Mouse (Mus musculus) G1E (cell line): Measurements from ENCODE around the gene Samd8. TPM values are rescaled to one million over a fixed set of nuclear protein-coding genes. Genes with fewer than 3 reads are reported as not detected.
A peak's percentile ranks its signal among the peaks of the same experiment; 100 is the strongest.

Experiments used
- ATAC-seq: 2 replicates; pipeline ENCODE4 v1.8.0; 2016; ENCODE audit warnings: mild to moderate bottlenecking; ENCODE audit not compliant: insufficient number of reproducible peaks, poor library complexity, low FRiP score, severe bottlenecking; ENCODE audit errors: extremely low read depth
- DNase-seq: peaks from one replicate; pipeline ENCODE4 v3.0.0; 2012; ENCODE audit warnings: low spot score
- H3K27me3 ChIP-seq: 2 replicates; pipeline ENCODE4 v1.6.1; 2012; ENCODE audit warnings: mild to moderate bottlenecking, low read length, inconsistent platforms; ENCODE audit not compliant: insufficient read depth
- H3K36me3 ChIP-seq: replicated peaks from 2 replicates; pipeline ENCODE3; 2012; ENCODE audit warnings: mild to moderate bottlenecking, inconsistent platforms
- H3K4me1 ChIP-seq: 2 replicates; pipeline ENCODE4 v1.6.1; 2012; ENCODE audit warnings: low read depth, low read length, inconsistent platforms, mixed read lengths; ENCODE audit not compliant: insufficient read depth
- H3K4me3 ChIP-seq: 2 replicates; pipeline ENCODE4 v1.5.1; 2012; ENCODE audit warnings: low read depth, mild to moderate bottlenecking, inconsistent platforms, low read length, moderate library complexity, mixed read lengths
- H3K9me3 ChIP-seq: replicated peaks from 2 replicates; pipeline ENCODE4 v1.6.1; 2012; ENCODE audit warnings: inconsistent platforms
- CTCF ChIP-seq: IDR thresholded peaks from 2 replicates; pipeline ENCODE4 v1.5.1; 2012; ENCODE audit warnings: low read depth, low read length, inconsistent platforms, mixed read lengths
- GATA1 ChIP-seq: IDR thresholded peaks from 2 replicates; pipeline ENCODE4 v1.6.1; 2012; ENCODE audit warnings: borderline replicate concordance, low read length, inconsistent platforms, mixed read lengths
- GATA2 ChIP-seq: IDR thresholded peaks from 2 replicates; pipeline ENCODE4 v1.6.1; 2012; ENCODE audit warnings: low read depth, low read length, inconsistent platforms, borderline replicate concordance
- POLR2AphosphoS5 ChIP-seq: IDR thresholded peaks from 2 replicates; pipeline ENCODE4 v1.6.1; 2012; ENCODE audit warnings: low read depth, low read length, inconsistent platforms; ENCODE audit not compliant: insufficient replicate concordance
- TAL1 ChIP-seq: conservative IDR thresholded peaks from 2 replicates; pipeline ENCODE4 v1.6.1; 2012; ENCODE audit warnings: low read depth, low read length, inconsistent platforms, mixed read lengths
- polyA plus RNA-seq: library from polyadenylated mRNA; stranded (reverse); fragments of >175 nt; gene quantifications from 2 replicates; pipeline ENCODE4 v1.2.3, GENCODE M21; 2012
- total RNA-seq, 2 experiments: library from RNA; stranded (forward) in 1 of 2; stranded (reverse) in 1 of 2; fragments of 200-1000 nt in 1 of 2; fragments of >200 nt in 1 of 2; fragmentation: Nextera tagmentation in 1 of 2; gene quantifications; 2 replicates each; pipeline ENCODE4 v1.2.3; 2014 to 2017

Samd8 gene
- total and polyA plus RNA-seq, 3 experiments: 9.5 to 19.4 (median 12.7) TPM

DNA sequence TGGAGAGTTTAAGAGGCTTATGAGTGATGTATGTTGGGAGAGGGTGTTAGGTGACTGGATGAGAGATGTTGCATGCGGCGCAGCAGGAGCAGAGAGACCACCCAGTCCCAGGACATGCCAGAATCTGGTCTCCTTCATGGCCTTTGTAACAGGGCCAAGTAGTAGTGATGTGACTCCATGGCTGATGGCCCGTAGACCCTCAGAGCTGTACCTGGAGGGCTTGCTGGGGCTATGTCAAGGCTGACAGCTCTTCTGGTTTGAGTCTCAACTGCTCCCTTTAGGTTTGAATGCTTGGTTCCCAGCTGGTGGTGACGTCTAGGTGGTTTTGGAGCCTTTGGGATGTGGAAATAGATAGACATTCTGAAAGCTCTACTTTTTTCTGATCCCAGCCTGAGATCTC lies 20.4 kb upstream of the Samd8 start:
- H3K9me3 ChIP-seq: peaks cover 4% of the 10 kb centered on the region
- ATAC-seq: no peak
- no peaks in the 10 kb centered on the region for H3K36me3 ChIP-seq
- TF ChIP-seq POLR2AphosphoS5 (no peak), CTCF (no peak)
- peaks cover 37% of the 10 kb centered on the region for H3K27me3 ChIP-seq
- H3K4me3 ChIP-seq: no peak overlapping the region
- DNase-seq: no peak
- H3K4me1 ChIP-seq: peaks cover 6% of the 10 kb centered on the region

DNA sequence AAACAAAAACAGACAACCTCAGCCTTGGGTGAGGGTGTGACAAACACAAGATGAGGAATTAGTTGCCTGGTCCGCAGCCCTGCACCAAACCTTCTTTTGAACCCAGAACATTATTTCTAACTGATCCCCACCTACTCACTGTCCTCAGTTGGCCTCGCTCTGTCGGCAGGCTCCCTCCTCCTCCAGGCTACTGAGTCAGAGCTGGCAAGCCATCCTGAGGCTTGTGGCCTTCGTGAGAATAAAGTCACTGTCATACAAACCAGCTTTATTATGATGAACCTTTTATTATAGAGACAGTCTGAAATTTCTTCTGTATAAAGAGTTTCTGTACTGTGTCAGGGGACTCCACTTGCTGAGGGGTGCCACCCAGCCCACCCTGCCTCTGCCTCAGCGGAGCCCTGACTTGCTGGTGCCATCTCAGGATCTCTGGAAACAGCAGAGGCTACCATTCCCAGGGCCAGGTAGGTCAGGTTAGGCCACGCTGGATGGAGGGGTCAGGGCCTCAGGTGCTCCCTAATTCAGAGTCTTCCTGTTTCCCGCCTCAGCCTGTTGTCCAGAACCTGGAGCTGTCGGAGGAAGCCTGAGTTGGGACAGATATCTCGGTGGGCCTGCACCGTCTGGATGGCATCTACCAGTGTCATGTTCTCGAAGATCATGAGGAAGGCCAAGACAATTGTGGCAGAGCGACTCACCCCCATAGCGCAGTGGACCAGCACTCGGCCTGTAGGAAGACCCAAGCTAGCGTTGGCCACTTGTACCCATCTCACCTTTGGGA lies 17.0 kb upstream of the Samd8 start:
- Histone ChIP-seq H3K4me1 (peaks cover 6% of the 10 kb centered on the region), H3K9me3 (peaks cover 4% of the 10 kb centered on the region), H3K27me3 (peaks cover 38% of the 10 kb centered on the region), H3K36me3 (no peaks in the 10 kb centered on the region), H3K4me3 (no peak overlapping the region)
- DNase-seq (no peak), ATAC-seq (no peak)
- no peak for TF ChIP-seq CTCF
- no peak for TF ChIP-seq TAL1
- no peak for TF ChIP-seq POLR2AphosphoS5
- no peak for TF ChIP-seq GATA2
- no peak for TF ChIP-seq GATA1

DNA sequence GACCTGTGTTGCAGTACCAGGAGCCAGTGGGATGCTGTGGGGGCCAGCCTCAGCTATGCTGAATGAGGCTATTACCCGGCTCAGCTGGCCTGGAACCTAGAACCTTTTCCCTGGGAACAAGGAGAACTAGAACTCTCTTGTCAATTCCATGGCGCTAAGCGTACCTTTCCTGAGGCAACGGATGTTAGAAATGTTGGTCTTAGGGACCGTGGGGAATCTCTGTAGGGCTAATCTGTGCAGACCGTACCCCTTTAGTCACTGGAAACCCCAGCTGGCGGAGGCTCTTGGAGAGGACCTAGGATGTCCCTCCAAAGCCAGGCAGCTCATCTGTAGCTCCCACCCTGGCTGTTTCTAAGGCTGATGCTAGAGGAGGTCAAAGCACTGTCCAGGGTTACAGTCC lies 10.0 kb upstream of the Samd8 start:
- Histone ChIP-seq H3K9me3 (no peaks in the 10 kb centered on the region), H3K4me1 (peaks cover 16% of the 10 kb centered on the region), H3K27me3 (peaks cover 26% of the 10 kb centered on the region; the same call in 1 of the 2 replicates), H3K36me3 (no peaks in the 10 kb centered on the region), H3K4me3 (no peak overlapping the region)
- ATAC-seq (no peak), DNase-seq (no peak)
- no peak for TF ChIP-seq GATA1
- TF ChIP-seq GATA2: no peak
- no peak for TF ChIP-seq POLR2AphosphoS5
- TF ChIP-seq CTCF: no peak
- TF ChIP-seq TAL1: no peak

DNA sequence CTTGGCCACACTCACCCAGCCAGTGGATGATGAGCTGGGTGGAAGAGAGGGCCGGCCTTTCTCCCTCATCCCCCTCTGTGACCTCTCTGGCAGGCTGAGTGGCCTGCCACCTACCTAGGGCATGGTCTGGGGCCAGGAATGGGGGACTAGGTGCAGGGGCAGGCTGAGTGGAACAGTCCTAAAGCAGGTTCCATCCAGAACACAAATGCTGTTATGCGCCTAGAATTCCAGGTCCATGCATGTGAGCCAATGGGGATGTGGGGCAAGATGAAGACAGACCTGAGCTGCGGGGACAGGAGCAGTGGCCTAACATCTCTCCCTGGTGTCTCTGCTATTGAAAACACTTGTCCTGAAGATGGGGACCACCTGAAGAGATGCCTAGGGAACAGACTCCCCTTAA lies 9.0 kb upstream of the Samd8 start:
- ATAC-seq (no peak), DNase-seq (no peak)
- Histone ChIP-seq H3K36me3 (no peaks in the 10 kb centered on the region), H3K4me1 (peaks cover 20% of the 10 kb centered on the region), H3K4me3 (no peak overlapping the region), H3K27me3 (peaks cover 25% of the 10 kb centered on the region; the same call in 1 of the 2 replicates), H3K9me3 (no peaks in the 10 kb centered on the region)
- TF ChIP-seq GATA1 (no peak), POLR2AphosphoS5 (no peak), TAL1 (no peak), GATA2 (no peak), CTCF (no peak)

DNA sequence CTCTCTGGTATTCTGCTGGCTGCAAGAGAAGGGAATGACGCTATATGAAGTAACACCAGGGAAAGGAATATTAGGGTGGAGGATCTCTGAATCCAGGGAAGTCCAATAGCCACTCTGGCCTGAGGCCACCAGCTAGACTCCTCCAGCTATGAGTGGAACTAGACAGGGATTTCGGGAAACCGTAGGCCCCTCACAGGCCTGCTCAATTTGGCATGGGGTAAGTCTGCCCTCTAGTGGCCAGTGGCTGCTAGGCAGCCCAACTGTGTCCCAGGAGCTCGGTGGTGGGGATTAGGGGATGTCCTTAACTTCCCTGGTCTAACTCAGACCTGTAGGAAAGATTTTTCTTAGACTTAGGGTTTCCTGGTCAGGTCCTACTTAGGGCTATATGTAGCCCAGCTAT lies 8.5 kb upstream of the Samd8 start:
- Histone ChIP-seq H3K36me3 (no peaks in the 10 kb centered on the region), H3K9me3 (no peaks in the 10 kb centered on the region), H3K4me3 (no peak overlapping the region), H3K27me3 (peaks cover 26% of the 10 kb centered on the region; the same call in 1 of the 2 replicates), H3K4me1 (peaks cover 22% of the 10 kb centered on the region)
- TF ChIP-seq GATA1 (no peak), CTCF (peak; percentile 98), TAL1 (no peak), POLR2AphosphoS5 (no peak), GATA2 (no peak)
- peak; percentile 42; the same call in 1 of the 2 replicates for ATAC-seq
- peak; percentile 52 for DNase-seq

DNA sequence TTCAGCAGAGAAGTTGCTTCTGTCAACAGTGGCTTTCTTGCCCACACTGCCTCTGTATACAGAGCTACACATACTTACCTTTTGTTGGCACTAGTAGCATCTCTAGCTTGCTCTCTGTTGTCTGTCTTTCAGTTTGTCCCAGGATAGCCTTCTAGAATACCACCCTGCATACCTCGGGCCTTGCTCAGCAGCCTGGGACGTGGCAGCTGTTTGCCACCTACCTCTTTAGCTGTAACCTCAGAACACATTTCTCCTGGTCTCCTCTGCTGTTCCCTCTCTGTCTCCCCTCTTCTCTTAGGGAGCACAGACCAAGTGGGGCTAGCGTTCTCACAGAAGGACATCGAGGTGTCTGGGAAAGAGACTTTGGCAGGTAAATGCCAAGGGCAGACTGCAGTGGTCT lies 7.9 kb upstream of the Samd8 start:
- ATAC-seq (no peak), DNase-seq (no peak)
- Histone ChIP-seq H3K4me1 (peaks cover 24% of the 10 kb centered on the region), H3K27me3 (peaks cover 26% of the 10 kb centered on the region; the same call in 1 of the 2 replicates), H3K36me3 (no peaks in the 10 kb centered on the region), H3K4me3 (no peak overlapping the region), H3K9me3 (no peaks in the 10 kb centered on the region)
- no peak for TF ChIP-seq TAL1
- no peak for TF ChIP-seq GATA2
- no peak for TF ChIP-seq POLR2AphosphoS5
- TF ChIP-seq GATA1: no peak
- no peak for TF ChIP-seq CTCF
